Mouse (Mus musculus) ES-E14 (cell line): ENCODE measurements around the gene Btd.

Experiments
- CHD2 ChIP-seq: IDR thresholded peaks from 2 replicates; pipeline ENCODE4 v1.6.1; 2014; ENCODE audit warnings: mild to moderate bottlenecking, low read depth, low read length, inconsistent platforms
- ZC3H11A ChIP-seq: IDR thresholded peaks from 2 replicates; pipeline ENCODE4 v1.6.1; 2012; ENCODE audit warnings: low read depth, mild to moderate bottlenecking, inconsistent platforms, low read length, borderline replicate concordance
- ZNF384 ChIP-seq: IDR thresholded peaks from 2 replicates; pipeline ENCODE4 v1.6.1; 2012; ENCODE audit warnings: low read depth, low read length, inconsistent platforms

DNA sequence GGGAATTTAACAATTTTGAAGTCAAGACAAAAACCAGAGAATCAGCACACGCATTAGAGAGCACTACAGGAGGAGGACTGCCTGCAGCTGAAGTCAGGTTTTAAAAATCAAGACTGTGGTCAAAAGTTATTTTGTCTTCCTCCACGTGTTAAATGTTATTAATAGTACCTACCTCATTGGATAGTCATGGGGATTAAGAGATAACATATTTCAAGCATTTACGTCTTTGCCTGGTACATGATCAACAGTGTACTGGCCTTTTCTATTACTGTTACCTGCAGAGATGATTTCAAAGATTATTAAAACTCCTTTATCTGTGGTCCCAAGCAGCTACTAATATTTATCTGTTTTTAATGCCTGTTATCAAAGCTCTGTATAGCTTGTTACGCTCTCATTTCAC is 56.9 kb downstream of the Btd start:
- no peak for TF ChIP-seq CHD2
- TF ChIP-seq ZC3H11A: no peak
- TF ChIP-seq ZNF384: no peak
